Comparison of ENCODE assay signal across 17 mouse cellular contexts in the genomic region with DNA sequence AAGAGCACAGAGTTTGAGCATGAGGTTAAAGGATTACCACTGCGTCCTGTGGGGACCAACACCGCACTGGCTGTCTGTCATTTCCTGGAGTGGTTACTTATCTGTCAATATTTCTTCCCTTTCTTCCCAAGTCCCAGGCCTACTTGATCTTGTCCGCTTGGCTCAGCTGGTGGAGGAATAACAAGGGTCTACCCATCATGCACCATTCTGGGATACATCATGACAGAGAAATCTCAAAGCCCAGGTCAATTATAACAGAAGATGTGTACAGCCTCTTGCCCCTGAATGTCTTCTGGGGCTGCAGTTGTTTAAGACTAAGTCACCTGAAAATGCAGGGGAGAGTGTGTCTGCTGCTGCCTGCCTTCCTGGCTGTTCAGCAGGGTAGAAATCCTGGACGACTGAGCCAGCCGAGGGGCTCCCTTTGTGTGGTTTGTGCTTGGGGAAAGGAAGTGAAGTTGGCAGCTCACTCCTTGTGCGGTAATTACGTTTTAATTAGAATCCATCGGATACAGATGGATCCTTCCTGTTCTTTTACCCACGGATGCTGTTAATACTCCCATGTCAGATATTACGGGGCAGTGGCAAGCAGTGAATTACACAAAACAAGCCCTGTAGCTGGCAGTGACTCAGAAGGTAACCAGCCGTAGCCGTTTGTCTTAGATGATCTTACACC.
DNase-seq lines count a peak whose midpoint lies in the region; ATAC-seq lines count a peak whose summit lies in the region.
"Had no signal": no experiment of that assay in that cellular context is flagged by ENCODE, and none has a peak within 500 bp of the region (broad histone marks: within the 10 kb centered on the region; RNA-seq: fewer than 3 reads in every experiment).

No protein-coding gene starts in this region.

- H3K4me3 ChIP-seq in forebrain, embryonic 13.5 days, result no peak overlapping the region
- H3K4me3 ChIP-seq in forebrain, embryonic 11.5 days (ENCODE audit: low read depth, low read length), result no peak overlapping the region
- H3K4me3 ChIP-seq in midbrain, embryonic 12.5 days, result no peak overlapping the region
- no peak overlapping the region for H3K4me3 ChIP-seq in midbrain, embryonic 10.5 days
- H3K4me3 ChIP-seq in hindbrain, embryonic 16.5 days (ENCODE audit: low read length), result no peak overlapping the region
- H3K4me3 ChIP-seq: embryonic facial prominence, embryonic 12.5 days; intestine, embryonic 15.5 days; limb, embryonic 13.5 days had no signal

- no peak for DNase-seq in forebrain, embryonic 11.5 days (ENCODE audit: low spot score)
- DNase-seq in midbrain, embryonic 10.5 days (ENCODE audit: low spot score), result no peak
- DNase-seq in thymus, adult 18-20 months, result no peak
- no peak for DNase-seq in urinary bladder, postnatal 10 days (ENCODE audit: low spot score)
- no peak for DNase-seq in left cerebral cortex, adult 9 months (ENCODE audit: low spot score in 2 of 2)
- DNase-seq: adrenal gland, postnatal 36 days; cerebellum, adult 9-10 months; liver, postnatal 0 days; right cerebral cortex, postnatal 14 days; thymus, adult 2 months had no signal

- 37% methylated on average over 12 of the region's 12 CpGs for WGBS in forebrain, embryonic 13.5 days
- 71% methylated on average over 12 of the region's 12 CpGs for WGBS in forebrain, embryonic 11.5 days
- 61% methylated on average over 12 of the region's 12 CpGs for WGBS in midbrain, embryonic 12.5 days
- 71% methylated on average over 12 of the region's 12 CpGs for WGBS in midbrain, embryonic 10.5 days
- WGBS in hindbrain, embryonic 16.5 days, result 31% methylated on average over 12 of the region's 12 CpGs

- H3K4me1 ChIP-seq in forebrain, embryonic 13.5 days, result peaks cover 22% of the 10 kb centered on the region
- no peaks in the 10 kb centered on the region for H3K4me1 ChIP-seq in forebrain, embryonic 11.5 days (replicated peaks; ENCODE audit: control insufficient read depth, insufficient read depth, low read length)
- H3K4me1 ChIP-seq in midbrain, embryonic 12.5 days, result no peaks in the 10 kb centered on the region
- H3K4me1 ChIP-seq in midbrain, embryonic 10.5 days, result no peaks in the 10 kb centered on the region
- peaks cover 7% of the 10 kb centered on the region for H3K4me1 ChIP-seq in hindbrain, embryonic 16.5 days (ENCODE audit: control insufficient read depth, insufficient read depth, low read depth, low read length)
- H3K4me1 ChIP-seq: intestine, embryonic 15.5 days had no signal

- no peaks in the 10 kb centered on the region for H3K36me3 ChIP-seq in forebrain, embryonic 13.5 days (ENCODE audit: poor library complexity, severe bottlenecking)
- H3K36me3 ChIP-seq in forebrain, embryonic 11.5 days (ENCODE audit: control insufficient read depth, insufficient read depth, low read length), result no peaks in the 10 kb centered on the region
- no peaks in the 10 kb centered on the region for H3K36me3 ChIP-seq in midbrain, embryonic 12.5 days
- no peaks in the 10 kb centered on the region for H3K36me3 ChIP-seq in midbrain, embryonic 10.5 days
- H3K36me3 ChIP-seq in hindbrain, embryonic 16.5 days (ENCODE audit: control insufficient read depth, insufficient read depth, low read length), result no peaks in the 10 kb centered on the region
- H3K36me3 ChIP-seq: embryonic facial prominence, embryonic 12.5 days; G1E; intestine, embryonic 15.5 days; limb, embryonic 13.5 days had no signal

- H3K27ac ChIP-seq in forebrain, embryonic 13.5 days, result peak overlapping the region; percentile 1; the same call in 1 of the 2 replicates
- no peak overlapping the region; the same call in 1 of the 2 replicates for H3K27ac ChIP-seq in forebrain, embryonic 11.5 days (ENCODE audit: low read depth, low read length)
- H3K27ac ChIP-seq in midbrain, embryonic 12.5 days (replicated peaks), result peak overlapping the region; percentile 67
- no peak overlapping the region for H3K27ac ChIP-seq in midbrain, embryonic 10.5 days (replicated peaks)
- peak overlapping the region; percentile 26; the same call in 1 of the 2 replicates for H3K27ac ChIP-seq in hindbrain, embryonic 16.5 days (ENCODE audit: low read depth, low read length)
- H3K27ac ChIP-seq: embryonic facial prominence, embryonic 12.5 days; intestine, embryonic 15.5 days; limb, embryonic 13.5 days had no signal

- peaks cover 7% of the 10 kb centered on the region; the same call in 1 of the 2 replicates for H3K27me3 ChIP-seq in forebrain, embryonic 13.5 days
- H3K27me3 ChIP-seq in forebrain, embryonic 11.5 days (ENCODE audit: control insufficient read depth, insufficient read depth, low read length), result no peaks in the 10 kb centered on the region
- no peaks in the 10 kb centered on the region for H3K27me3 ChIP-seq in midbrain, embryonic 12.5 days
- no peaks in the 10 kb centered on the region for H3K27me3 ChIP-seq in midbrain, embryonic 10.5 days (ENCODE audit: low read depth, poor library complexity, severe bottlenecking)
- H3K27me3 ChIP-seq in hindbrain, embryonic 16.5 days (replicated peaks; ENCODE audit: control insufficient read depth, insufficient read depth, low read length), result no peaks in the 10 kb centered on the region
- H3K27me3 ChIP-seq: embryonic facial prominence, embryonic 12.5 days; intestine, embryonic 15.5 days; limb, embryonic 13.5 days had no signal

- H3K9me3 ChIP-seq in forebrain, embryonic 13.5 days (replicated peaks), result no peaks in the 10 kb centered on the region
- H3K9me3 ChIP-seq in forebrain, embryonic 11.5 days (ENCODE audit: control insufficient read depth, low read length), result no peaks in the 10 kb centered on the region; the same call in 1 of the 2 replicates
- no peaks in the 10 kb centered on the region for H3K9me3 ChIP-seq in midbrain, embryonic 12.5 days
- no peaks in the 10 kb centered on the region for H3K9me3 ChIP-seq in midbrain, embryonic 10.5 days (replicated peaks)
- no peaks in the 10 kb centered on the region for H3K9me3 ChIP-seq in hindbrain, embryonic 16.5 days (ENCODE audit: control insufficient read depth, low read length)
- H3K9me3 ChIP-seq: embryonic facial prominence, embryonic 12.5 days; intestine, embryonic 15.5 days had no signal

- H3K4me2 ChIP-seq in forebrain, embryonic 13.5 days, result no peak overlapping the region; the same call in 1 of the 2 replicates
- no peak overlapping the region for H3K4me2 ChIP-seq in forebrain, embryonic 11.5 days (ENCODE audit: low read depth, low read length, severe bottlenecking)
- no peak overlapping the region for H3K4me2 ChIP-seq in midbrain, embryonic 12.5 days (replicated peaks)
- no peak overlapping the region for H3K4me2 ChIP-seq in hindbrain, embryonic 16.5 days (ENCODE audit: low read length)
- H3K4me2 ChIP-seq: embryonic facial prominence, embryonic 12.5 days; intestine, embryonic 15.5 days; limb, embryonic 13.5 days had no signal

- ATAC-seq in forebrain, embryonic 13.5 days, result peak; percentile 76
- no peak for ATAC-seq in forebrain, embryonic 11.5 days (replicated peaks; ENCODE audit: low FRiP score)
- ATAC-seq in midbrain, embryonic 12.5 days (ENCODE audit: low FRiP score, low read depth), result peak; percentile 62
- ATAC-seq in hindbrain, embryonic 16.5 days, result peak; percentile 76
- ATAC-seq: intestine, embryonic 15.5 days; liver, postnatal 0 days had no signal

- no peak overlapping the region for H3K9ac ChIP-seq in forebrain, embryonic 13.5 days
- H3K9ac ChIP-seq in forebrain, embryonic 11.5 days (ENCODE audit: low read length), result no peak overlapping the region
- H3K9ac ChIP-seq in midbrain, embryonic 12.5 days (replicated peaks), result no peak overlapping the region
- no peak overlapping the region for H3K9ac ChIP-seq in hindbrain, embryonic 16.5 days (ENCODE audit: low read depth, low read length)
- H3K9ac ChIP-seq: embryonic facial prominence, embryonic 12.5 days; intestine, embryonic 15.5 days; limb, embryonic 13.5 days; liver, postnatal 0 days had no signal

Comparison
In these comparisons a context has a peak if more than half of its experiments do, and no peak if none do; other contexts are left out.
1. H3K27ac ChIP-seq: peak in forebrain, embryonic 13.5 days (single experiment), midbrain, embryonic 12.5 days (single experiment) and hindbrain, embryonic 16.5 days (single experiment); none in forebrain, embryonic 11.5 days (single experiment) and midbrain, embryonic 10.5 days (single experiment).